Mouse (Mus musculus) hindbrain, embryonic 13.5 days (tissue): ENCODE data around the gene Mus81. TPM values are rescaled to one million over a fixed set of nuclear protein-coding genes. Genes with fewer than 3 reads are reported as not detected.

Experiments used
- ATAC-seq: fragments of 200-750 bp; cut with Nextera tagmentation; 2 replicates; pipeline ENCODE4 v1.8.0; 2017; ENCODE audit warnings: moderate TSS enrichment; ENCODE audit not compliant: low FRiP score
- H3K27ac ChIP-seq: fragments of 300-500 bp; sonication (generic); 2 replicates; pipeline ENCODE4 v1.5.1; 2015; ENCODE audit warnings: inconsistent platforms, mild to moderate bottlenecking, moderate library complexity
- H3K27me3 ChIP-seq: fragments of 300-500 bp; sonication (generic); 2 replicates; pipeline ENCODE4 v1.6.1; 2015; ENCODE audit warnings: mild to moderate bottlenecking, inconsistent platforms
- H3K36me3 ChIP-seq: fragments of 300-500 bp; sonication (generic); 2 replicates; pipeline ENCODE4 v1.6.1; 2015; ENCODE audit warnings: mild to moderate bottlenecking, inconsistent platforms
- H3K4me1 ChIP-seq: fragments of 300-500 bp; sonication (generic); replicated peaks from 2 replicates; pipeline ENCODE4 v1.6.1; 2015; ENCODE audit warnings: inconsistent platforms
- H3K4me2 ChIP-seq: fragments of 300-500 bp; sonication (generic); 2 replicates; pipeline ENCODE4 v1.6.1; 2015; ENCODE audit warnings: inconsistent platforms, mild to moderate bottlenecking, moderate library complexity
- H3K4me3 ChIP-seq: fragments of 300-500 bp; sonication (generic); 2 replicates; pipeline ENCODE4 v1.5.1; 2015; ENCODE audit warnings: mild to moderate bottlenecking, inconsistent platforms
- H3K9ac ChIP-seq: fragments of 300-500 bp; sonication (generic); 2 replicates; pipeline ENCODE4 v1.6.1; 2015; ENCODE audit warnings: mild to moderate bottlenecking, inconsistent platforms
- H3K9me3 ChIP-seq: fragments of 300-500 bp; sonication (generic); 2 replicates; pipeline ENCODE4 v1.6.1; 2016; ENCODE audit warnings: inconsistent platforms
- WGBS: fragments of 180-500 bp; shearing (Covaris S2); methylation state at CpG from one replicate; pipeline ENCODE4 v1.1.7; 2015; 5-methylcytosine and 5-hydroxymethylcytosine counted together
- polyA plus RNA-seq: library from polyadenylated mRNA; unstranded; fragments of >200 nt; fragmentation: Nextera tagmentation; extraction: Ambion mirVana; gene quantifications from 2 replicates; pipeline ENCODE4 v1.2.1, GENCODE M21; 2015

Gene Mus81
- polyA plus RNA-seq, result 42.6 and 49.7 TPM in 2 replicates

GRCm38 (mm10) chr19:5487768-5488550, at the start of gene Mus81:
TSS of gene Mus81 (minus strand) at chr19:5488402.
- peak within 1 kb of the TSS; percentile 54 for H3K4me3 ChIP-seq
- H3K9me3 ChIP-seq, result no peaks in the 10 kb centered on the region
- ATAC-seq, result peak; percentile 53
- peak within 1 kb of the TSS; percentile 78 for H3K9ac ChIP-seq
- peaks cover 42% of the 10 kb centered on the region for H3K36me3 ChIP-seq
- H3K27me3 ChIP-seq, result no peaks in the 10 kb centered on the region
- peaks cover 42% of the 10 kb centered on the region for H3K4me1 ChIP-seq
- peak within 1 kb of the TSS; percentile 98 for H3K27ac ChIP-seq
- under 1% methylated on average over 39 of the region's 39 CpGs for WGBS
- H3K4me2 ChIP-seq, result peak within 1 kb of the TSS; percentile 68

GRCm38 (mm10) chr19:5532520-5532919, 44.3 kb upstream of the Mus81 start:
- WGBS, result 69% methylated on average over 8 of the region's 8 CpGs
- no peak overlapping the region for H3K4me2 ChIP-seq
- H3K4me3 ChIP-seq, result no peak overlapping the region
- H3K27me3 ChIP-seq, result peaks cover 65% of the 10 kb centered on the region
- H3K4me1 ChIP-seq, result peaks cover 17% of the 10 kb centered on the region
- no peaks in the 10 kb centered on the region for H3K9me3 ChIP-seq
- H3K9ac ChIP-seq, result no peak overlapping the region
- ATAC-seq, result no peak
- 0 out of 2 replicates have a peak, but pooled peaks cover 4% of the 10 kb centered on the region for H3K36me3 ChIP-seq
- no peak overlapping the region for H3K27ac ChIP-seq

GRCm38 (mm10) chr19:5530138-5530524, 41.9 kb upstream of the Mus81 start:
- H3K9me3 ChIP-seq, result no peaks in the 10 kb centered on the region
- peaks cover 17% of the 10 kb centered on the region for H3K4me1 ChIP-seq
- H3K4me2 ChIP-seq, result no peak overlapping the region; the same call in 1 of the 2 replicates
- H3K27ac ChIP-seq, result no peak overlapping the region
- no peak for ATAC-seq
- H3K4me3 ChIP-seq, result no peak overlapping the region
- H3K27me3 ChIP-seq, result peaks cover 56% of the 10 kb centered on the region
- no peaks in the 10 kb centered on the region for H3K36me3 ChIP-seq
- WGBS, result 21% methylated on average over 7 of the region's 7 CpGs
- H3K9ac ChIP-seq, result no peak overlapping the region

- peak overlapping the region; percentile 32 for H3K4me2 ChIP-seq
- H3K36me3 ChIP-seq, result no peaks in the 10 kb centered on the region
- no peaks in the 10 kb centered on the region for H3K9me3 ChIP-seq
- H3K9ac ChIP-seq, result no peak overlapping the region
- peaks cover 51% of the 10 kb centered on the region for H3K27me3 ChIP-seq
- peak; percentile 88 for ATAC-seq
- H3K4me1 ChIP-seq, result peaks cover 17% of the 10 kb centered on the region
- H3K27ac ChIP-seq, result no peak overlapping the region
- 12% methylated on average over 20 of the region's 20 CpGs for WGBS
- no peak overlapping the region for H3K4me3 ChIP-seq
Measured at GRCm38 (mm10) chr19:5529325-5530137, 41.3 kb upstream of the Mus81 start.

- WGBS, result 74% methylated on average over 5 of the region's 5 CpGs
- no peak overlapping the region for H3K4me3 ChIP-seq
- H3K9ac ChIP-seq, result no peak overlapping the region
- no peak for ATAC-seq
- H3K27me3 ChIP-seq, result peaks cover 12% of the 10 kb centered on the region; the same call in 1 of the 2 replicates
- no peaks in the 10 kb centered on the region for H3K9me3 ChIP-seq
- no peak overlapping the region for H3K4me2 ChIP-seq
- H3K27ac ChIP-seq, result no peak overlapping the region
- no peaks in the 10 kb centered on the region for H3K36me3 ChIP-seq
- peaks cover 13% of the 10 kb centered on the region for H3K4me1 ChIP-seq
Measured at GRCm38 (mm10) chr19:5525204-5525603, 37.0 kb upstream of the Mus81 start.

- no peak overlapping the region for H3K4me3 ChIP-seq
- H3K36me3 ChIP-seq, result no peaks in the 10 kb centered on the region
- no peaks in the 10 kb centered on the region for H3K27me3 ChIP-seq
- H3K9ac ChIP-seq, result no peak overlapping the region
- no peak for ATAC-seq
- no peak overlapping the region for H3K4me2 ChIP-seq
- no peaks in the 10 kb centered on the region for H3K9me3 ChIP-seq
- no peaks in the 10 kb centered on the region; the same call in 1 of the 2 replicates for H3K4me1 ChIP-seq
- 88% methylated on average over 3 of the region's 3 CpGs for WGBS
- no peak overlapping the region for H3K27ac ChIP-seq
Measured at GRCm38 (mm10) chr19:5518721-5519120, 30.5 kb upstream of the Mus81 start.

GRCm38 (mm10) chr19:5516906-5517505, 28.8 kb upstream of the Mus81 start:
- H3K4me3 ChIP-seq, result no peak overlapping the region
- no peak overlapping the region for H3K27ac ChIP-seq
- no peaks in the 10 kb centered on the region for H3K36me3 ChIP-seq
- H3K4me1 ChIP-seq, result peaks cover 7% of the 10 kb centered on the region
- no peaks in the 10 kb centered on the region for H3K27me3 ChIP-seq
- 80% methylated on average over 8 of the region's 8 CpGs for WGBS
- ATAC-seq, result no peak
- no peak overlapping the region for H3K4me2 ChIP-seq
- H3K9ac ChIP-seq, result no peak overlapping the region
- no peaks in the 10 kb centered on the region for H3K9me3 ChIP-seq

GRCm38 (mm10) chr19:5515840-5516777, 27.9 kb upstream of the Mus81 start:
- H3K4me1 ChIP-seq, result peaks cover 16% of the 10 kb centered on the region
- H3K4me3 ChIP-seq, result no peak overlapping the region
- H3K36me3 ChIP-seq, result no peaks in the 10 kb centered on the region
- H3K9ac ChIP-seq, result no peak overlapping the region
- no peaks in the 10 kb centered on the region for H3K9me3 ChIP-seq
- 72% methylated on average over 7 of the region's 7 CpGs for WGBS
- no peak overlapping the region for H3K4me2 ChIP-seq
- no peak overlapping the region for H3K27ac ChIP-seq
- H3K27me3 ChIP-seq, result no peaks in the 10 kb centered on the region
- ATAC-seq, result no peak

- WGBS, result 86% methylated on average over 3 of the region's 3 CpGs
- H3K9ac ChIP-seq, result no peak overlapping the region
- ATAC-seq, result no peak
- H3K4me1 ChIP-seq, result peaks cover 32% of the 10 kb centered on the region
- no peaks in the 10 kb centered on the region for H3K9me3 ChIP-seq
- H3K27me3 ChIP-seq, result no peaks in the 10 kb centered on the region
- H3K27ac ChIP-seq, result no peak overlapping the region
- H3K4me3 ChIP-seq, result no peak overlapping the region
- no peaks in the 10 kb centered on the region for H3K36me3 ChIP-seq
- H3K4me2 ChIP-seq, result no peak overlapping the region
Measured at GRCm38 (mm10) chr19:5513005-5513349, 24.8 kb upstream of the Mus81 start.

- H3K27ac ChIP-seq, result no peak overlapping the region
- WGBS, result 85% methylated on average over 12 of the region's 12 CpGs
- no peak overlapping the region for H3K4me2 ChIP-seq
- no peak for ATAC-seq
- peaks cover 32% of the 10 kb centered on the region for H3K4me1 ChIP-seq
- H3K9me3 ChIP-seq, result no peaks in the 10 kb centered on the region
- no peak overlapping the region for H3K4me3 ChIP-seq
- no peak overlapping the region for H3K9ac ChIP-seq
- no peaks in the 10 kb centered on the region for H3K36me3 ChIP-seq
- no peaks in the 10 kb centered on the region for H3K27me3 ChIP-seq
Measured at GRCm38 (mm10) chr19:5512091-5513004, 24.1 kb upstream of the Mus81 start.
